Mouse (Mus musculus) ZHBTc4 (cell line): Measurements from ENCODE around the gene Ifih1.

Experiments
- DNase-seq: peaks from one replicate; pipeline ENCODE4 v3.0.0-alpha.2; 2011; ENCODE audit warnings: low read depth, low spot score

Ifih1 gene

DNA sequence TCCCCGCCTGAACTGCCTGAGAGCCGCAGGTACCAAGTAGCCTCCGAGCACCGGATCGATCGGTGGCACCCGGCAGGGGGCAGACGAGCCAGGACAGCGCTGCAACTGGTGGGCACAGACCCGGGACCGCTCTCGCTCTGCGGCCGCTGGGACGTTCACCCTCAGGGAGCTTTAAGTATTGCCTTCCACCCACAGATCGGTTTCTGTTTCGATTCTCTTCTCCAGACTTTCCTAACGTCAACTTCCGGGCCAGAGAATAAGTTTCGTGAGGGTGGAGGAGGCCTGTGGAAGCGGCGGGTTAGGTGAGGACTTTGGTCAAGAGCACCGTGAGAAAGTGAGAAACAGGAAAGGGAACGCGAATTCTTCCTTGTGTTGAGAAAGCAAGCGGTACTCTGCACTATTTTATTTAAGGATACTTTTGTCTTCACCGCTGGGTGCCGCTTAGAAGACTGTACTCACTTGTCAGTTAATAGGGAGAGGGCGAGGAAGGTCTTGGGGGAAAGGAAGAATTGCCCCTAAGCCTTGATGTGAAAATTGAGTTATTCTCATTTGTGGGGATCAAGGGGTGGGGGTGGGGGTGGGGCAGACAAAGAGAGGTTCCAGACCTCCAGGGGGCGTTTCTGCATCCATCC, at the start of gene Ifih1:
Ifih1 (minus strand) TSS at position 242 of the 632 bp plus-strand sequence.
- peak; percentile 46 for DNase-seq

DNA sequence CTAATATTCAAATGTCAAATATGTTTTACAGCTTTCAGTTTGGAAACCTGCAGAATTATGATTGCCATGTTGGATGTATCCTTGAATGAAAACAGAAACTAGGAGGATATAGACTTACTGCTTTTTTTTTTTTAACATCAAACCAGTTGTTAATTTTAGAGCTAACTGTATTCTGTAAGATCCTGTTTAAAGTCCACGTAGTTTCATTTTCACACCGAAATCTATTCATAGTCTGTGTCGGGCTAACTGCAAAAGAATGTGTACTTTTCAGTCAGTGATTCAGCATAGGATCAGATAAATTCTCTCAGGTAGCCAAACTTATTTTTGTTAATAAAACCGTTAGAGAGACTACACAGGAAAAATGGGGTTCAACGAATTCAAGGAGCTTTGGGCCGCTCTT, 39.9 kb upstream of the Ifih1 start:
- no peak for DNase-seq

DNA sequence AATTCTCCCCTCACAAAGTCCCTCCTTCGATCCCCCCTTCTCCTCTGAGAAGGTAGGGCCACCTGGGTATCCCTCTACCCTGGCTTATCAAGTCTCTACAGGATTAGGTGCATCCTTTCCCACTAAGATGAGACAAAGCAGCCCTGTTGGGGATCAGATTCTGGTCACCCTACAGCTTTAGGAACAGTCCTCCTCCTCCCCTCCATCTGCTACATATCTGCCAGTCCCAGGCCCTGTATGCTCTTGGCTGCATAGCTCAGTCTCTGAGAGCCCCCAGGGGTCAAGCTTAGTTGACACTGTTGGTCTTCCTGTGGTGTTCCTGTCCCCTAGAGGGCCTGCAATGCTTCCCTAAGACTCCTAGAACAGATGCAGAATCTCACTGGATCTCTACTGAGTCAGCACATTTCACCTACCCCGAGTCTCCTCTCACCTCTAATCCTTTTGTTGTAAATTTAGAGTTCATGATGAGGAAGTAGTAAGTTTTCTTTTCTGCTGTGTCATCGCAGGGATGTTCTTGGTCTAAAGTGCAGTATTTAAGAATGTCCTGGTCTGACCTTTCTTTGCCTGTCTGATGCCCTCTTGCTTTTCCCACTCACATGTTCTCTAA, 39.0 kb upstream of the Ifih1 start:
- DNase-seq, result peak; percentile 7

DNA sequence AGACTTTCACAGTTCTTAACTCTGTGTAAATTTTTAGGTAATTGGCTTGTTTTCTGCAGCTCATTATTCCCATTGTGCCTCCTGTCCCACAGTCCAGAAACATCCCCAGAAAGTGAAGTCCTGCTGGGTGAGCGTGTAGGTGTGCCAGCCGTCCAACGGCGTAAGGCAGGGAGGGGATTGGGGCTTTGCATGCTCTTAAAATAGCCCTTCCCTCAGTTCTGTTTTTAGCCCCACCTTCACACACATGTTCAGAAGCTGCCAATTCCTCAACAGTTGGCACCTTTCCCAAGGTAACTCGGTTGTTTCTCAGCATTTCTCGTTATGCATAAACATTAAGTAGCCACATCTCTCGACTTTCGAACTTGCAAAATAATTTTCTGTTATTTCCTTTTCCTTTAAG, 35.6 kb upstream of the Ifih1 start:
- no peak for DNase-seq

DNA sequence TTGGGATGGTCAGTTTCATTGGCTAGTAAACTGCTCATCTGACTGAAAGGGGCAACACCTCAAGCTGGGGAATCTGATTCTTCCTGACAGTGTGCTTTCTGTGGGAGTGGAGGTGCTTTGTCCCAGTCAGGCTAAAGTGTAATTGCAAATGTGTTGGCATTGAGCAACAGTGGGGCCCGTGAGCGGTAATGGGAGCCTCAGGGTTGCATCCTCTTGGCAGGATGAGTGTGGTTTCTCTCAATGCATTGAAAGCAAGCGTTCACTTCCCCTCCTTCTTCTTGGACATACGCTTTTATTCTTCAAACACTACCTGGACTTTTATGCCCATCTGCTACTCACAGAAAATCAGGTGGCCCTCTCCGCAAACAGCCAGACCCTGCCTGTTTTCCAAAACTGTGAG, 26.7 kb upstream of the Ifih1 start:
- no peak for DNase-seq

DNA sequence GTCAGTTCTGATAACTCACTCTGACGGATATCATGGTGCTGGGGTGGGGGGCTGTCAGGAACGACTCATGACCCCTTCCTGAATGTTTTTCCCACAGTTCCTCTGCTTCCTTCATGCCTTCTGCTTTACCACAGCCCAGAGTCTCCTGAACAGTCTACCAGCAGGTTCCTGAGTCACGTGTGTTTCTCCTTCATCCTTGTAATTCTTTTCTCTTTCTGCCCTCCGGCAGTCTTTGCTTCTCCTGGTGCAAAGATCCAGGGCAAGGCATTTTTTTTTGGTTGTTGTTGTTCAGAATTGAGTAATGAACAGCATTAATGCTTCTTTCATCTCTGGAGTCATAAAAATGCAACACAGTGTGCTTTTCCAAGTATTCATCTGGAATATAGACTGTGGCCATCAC, 24.7 kb upstream of the Ifih1 start:
- DNase-seq, result no peak

DNA sequence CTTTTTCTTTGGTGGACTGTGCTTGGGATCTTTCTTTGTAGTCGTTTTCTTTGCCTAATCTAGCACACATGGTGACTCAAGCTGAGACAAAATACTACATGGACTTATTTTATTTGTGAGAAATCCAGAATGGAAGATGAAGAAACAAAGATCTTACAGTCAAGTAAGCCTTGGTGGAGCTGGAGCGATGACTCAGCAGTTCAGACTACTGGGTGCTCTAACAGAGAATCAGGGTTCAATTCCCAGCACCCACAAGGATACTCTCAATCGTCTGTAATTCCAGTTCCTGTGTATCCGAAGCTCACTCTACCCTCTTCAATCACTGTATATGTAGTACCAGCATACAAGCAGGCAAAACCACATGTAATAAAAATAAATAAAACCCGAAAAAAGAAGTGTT, 24.2 kb upstream of the Ifih1 start:
- no peak for DNase-seq

DNA sequence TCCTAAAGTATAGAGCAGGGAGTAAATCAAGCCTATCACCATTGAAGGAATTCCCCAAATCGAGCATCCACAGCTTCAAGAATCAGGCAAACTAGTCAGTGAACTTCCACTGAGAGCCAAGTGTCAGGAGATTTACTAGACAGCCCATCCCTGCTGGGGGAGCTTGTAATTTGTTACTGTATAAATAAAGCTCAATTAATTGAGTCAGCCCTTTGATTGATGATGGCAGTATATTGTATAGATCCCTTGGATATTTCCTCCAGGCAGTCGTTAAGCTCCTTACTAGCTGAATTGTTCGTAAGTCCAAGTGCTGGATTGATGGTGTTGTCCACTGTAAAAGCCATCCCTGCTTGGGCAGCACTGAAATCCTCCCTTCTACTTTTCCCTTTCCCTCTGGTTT, 23.8 kb upstream of the Ifih1 start:
- DNase-seq, result no peak

DNA sequence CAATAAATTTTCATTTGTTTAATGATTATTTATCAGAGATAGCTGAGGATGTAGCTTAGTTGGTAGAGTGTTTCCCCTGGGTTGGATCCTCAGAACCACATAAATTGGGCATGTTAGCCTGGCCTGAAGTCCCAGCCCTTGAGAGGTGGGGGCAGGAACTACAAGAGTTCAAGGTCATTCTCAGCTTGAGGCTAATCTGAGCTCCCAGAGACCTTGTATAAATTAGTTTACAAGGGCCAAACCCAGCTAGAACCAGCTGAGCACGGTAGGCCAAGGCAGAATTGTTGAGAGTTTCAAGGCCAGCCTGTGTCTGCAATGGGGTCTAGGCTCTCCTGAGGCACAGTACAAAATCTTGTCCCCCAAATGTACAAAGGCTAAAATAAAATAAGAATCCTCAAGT, 19.5 kb upstream of the Ifih1 start:
- DNase-seq, result peak; percentile 64

DNA sequence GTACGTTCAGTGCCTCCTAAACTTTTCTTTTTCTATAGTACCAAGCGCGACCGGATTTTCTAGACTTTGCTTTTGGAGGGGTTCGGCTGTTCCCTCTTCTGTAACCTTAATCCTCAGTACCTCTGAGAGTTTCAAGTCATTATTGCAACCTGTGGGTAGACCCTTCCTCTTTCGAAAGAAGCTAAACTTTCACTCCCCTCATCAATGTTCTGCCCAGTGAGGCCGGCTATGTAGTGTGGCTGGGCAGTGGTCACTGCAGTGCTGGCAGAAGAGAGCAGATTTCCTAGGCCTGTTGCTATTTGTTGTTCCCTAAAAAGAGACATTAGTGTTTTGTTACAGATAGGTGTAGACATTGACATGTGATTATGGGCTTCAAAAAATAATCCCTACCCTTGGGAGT, 18.8 kb upstream of the Ifih1 start:
- no peak for DNase-seq

DNA sequence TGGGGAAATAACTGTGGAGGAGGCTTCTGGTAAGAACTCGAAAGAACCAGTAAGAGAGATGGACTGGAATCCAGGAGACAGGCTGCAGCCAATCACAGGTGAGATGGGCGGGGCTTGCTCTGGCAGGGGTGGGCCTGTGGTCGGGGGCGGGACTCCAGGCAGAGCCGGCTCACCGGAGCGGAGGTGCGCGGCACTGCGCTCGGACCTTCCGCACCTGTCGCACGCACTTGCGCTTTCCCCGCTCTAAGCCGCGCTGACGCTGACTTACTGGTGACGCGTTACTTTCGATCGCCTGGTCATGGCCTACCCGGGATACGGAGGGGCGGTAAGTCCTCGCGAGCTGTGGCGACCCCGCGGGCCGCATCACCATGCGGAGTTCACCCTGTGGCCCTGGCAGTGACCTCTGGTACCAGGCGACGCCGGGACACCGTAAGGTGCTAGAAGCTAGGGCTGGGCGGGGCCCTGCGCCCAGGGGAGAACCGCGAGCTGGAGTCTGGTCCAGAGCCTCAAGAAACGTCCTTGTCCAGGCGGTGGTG, 18.1 kb upstream of the Ifih1 start, which contains the start of gene Gca:
Gca (plus strand) TSS at position 151 of the 536 bp plus-strand sequence.
- peak; percentile 95 for DNase-seq

DNA sequence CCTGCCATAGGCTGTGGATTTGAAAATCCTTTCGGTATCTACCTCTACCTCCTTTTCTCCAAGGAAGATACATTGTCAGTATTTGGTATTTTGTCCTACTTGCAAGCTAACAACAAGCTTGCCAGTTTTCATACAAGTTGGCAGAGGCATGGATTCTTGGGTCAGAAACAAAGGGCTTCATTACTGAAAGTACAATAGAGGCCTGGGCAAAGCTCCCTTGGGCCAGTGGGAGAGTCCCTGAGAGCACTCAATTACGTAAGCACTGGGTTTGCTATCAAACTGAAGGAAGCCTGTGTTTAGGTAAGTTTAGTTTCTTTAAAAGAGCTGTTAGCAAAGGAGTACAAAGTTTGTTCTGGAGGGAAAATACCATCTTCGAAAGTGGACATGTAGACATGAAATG, 16.5 kb upstream of the Ifih1 start:
- DNase-seq, result no peak

DNA sequence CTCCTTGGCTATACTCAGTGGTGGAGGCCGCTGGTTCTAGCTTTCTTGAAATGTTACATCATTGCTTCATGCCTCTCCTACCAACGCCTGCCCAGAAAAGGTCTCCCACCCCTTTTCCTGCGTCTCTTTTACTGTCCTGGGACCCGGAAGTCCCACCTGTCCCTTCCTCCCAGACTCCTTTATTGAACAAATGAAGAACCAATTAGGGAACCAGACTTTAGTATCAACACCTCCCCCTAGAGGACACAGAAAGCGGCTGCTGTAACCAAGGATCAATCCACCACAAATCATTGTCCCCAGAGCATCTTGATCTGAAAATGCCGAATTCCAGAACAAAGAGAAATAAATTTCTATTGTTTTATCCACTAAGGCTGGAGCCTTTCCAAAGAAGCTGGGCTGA, 14.5 kb upstream of the Ifih1 start:
- DNase-seq, result peak; percentile 54

DNA sequence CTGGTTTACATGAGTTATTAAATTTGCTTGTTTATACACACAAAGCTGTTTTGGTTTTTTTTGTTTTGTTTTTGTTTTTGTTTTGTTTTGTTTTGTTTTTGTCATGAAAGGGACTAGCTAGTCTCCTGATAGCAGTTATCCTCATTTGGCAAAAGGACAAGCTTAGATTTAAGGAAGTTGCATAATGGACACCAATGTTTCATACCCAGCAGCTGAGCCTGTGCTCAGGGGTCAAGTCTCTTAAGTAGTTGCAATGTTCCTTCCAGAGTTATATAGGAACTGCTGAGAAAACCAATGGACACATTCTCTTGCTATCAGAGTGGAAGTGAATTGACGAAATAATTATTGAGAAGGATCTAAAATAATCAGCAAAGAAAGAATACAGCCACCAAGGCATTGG, 10.0 kb upstream of the Ifih1 start:
- no peak for DNase-seq

DNA sequence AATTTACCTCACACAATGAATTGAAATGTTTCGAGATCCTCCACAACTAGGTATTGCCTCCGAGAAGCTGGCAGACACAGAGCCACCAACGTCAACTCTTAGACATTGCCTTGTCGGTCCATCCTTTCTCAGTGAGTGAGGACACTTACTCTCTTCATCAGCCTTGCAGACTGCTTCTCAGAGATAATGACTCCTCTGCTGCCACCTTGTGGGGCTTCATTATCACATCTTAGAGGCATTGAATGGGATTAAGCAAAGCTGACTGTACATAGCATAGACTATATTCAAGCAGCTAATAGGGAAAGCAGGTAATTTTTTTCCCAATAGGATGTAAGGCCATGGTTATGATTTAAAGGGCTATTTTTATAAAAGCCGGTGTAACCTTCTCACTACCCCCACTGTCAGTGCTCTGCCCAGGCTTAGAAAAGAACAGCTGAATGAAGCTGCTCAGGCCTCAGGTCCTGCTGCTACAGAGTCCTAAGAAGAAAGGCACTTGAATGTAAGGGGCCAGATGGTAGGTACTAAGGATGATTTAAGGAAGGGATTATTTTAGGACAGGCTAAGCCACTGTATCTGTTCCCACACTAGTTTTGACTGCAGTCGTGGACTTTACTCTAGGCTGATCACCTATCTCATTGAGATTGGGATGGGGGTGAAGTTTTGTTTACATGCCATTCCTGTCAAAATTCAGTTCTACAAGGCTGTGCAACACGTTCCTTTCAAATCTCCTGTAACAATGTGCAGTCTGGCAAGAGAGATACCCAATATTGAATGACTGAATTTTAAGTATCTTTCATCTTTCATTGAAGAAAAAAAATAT, 8.7 kb upstream of the Ifih1 start:
- peak; percentile 60 for DNase-seq

DNA sequence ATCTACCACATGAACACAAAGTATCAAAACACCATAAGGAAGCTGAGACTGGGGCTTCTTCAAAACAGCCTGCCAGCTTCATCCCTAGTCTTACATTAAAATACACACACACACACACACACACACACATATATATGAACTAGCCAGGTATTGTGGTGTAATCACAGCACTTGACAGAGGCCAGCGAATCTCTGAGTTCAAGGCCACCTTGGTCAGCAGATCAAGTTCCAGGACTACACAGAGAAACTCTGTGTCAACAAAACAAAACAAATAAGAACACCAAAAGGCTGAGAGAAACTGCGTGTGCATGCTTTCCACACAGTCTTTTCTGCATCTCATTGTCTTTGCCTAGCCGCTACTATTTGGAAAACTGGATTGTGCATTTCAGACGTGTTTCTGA, 6.4 kb upstream of the Ifih1 start:
- no peak for DNase-seq

DNA sequence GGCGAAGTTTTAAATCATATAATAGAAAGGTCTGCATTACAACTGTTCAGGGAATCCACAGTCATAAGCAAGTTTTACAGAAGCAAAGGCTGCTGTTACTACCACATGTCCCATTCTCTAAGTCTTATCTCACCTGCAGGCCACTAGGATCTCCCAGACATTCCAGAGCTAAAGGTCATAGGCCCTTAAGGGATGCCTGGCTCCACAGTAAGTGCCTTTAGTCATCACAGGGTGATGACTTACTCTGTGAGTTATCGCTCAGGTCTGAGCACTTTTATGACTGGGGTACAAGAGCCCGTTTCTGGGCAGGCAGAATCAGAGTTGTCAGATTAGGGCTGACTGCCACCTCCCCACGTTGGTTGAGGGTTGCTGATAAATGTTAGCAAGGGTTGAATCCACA, 5.8 kb upstream of the Ifih1 start:
- DNase-seq, result no peak

DNA sequence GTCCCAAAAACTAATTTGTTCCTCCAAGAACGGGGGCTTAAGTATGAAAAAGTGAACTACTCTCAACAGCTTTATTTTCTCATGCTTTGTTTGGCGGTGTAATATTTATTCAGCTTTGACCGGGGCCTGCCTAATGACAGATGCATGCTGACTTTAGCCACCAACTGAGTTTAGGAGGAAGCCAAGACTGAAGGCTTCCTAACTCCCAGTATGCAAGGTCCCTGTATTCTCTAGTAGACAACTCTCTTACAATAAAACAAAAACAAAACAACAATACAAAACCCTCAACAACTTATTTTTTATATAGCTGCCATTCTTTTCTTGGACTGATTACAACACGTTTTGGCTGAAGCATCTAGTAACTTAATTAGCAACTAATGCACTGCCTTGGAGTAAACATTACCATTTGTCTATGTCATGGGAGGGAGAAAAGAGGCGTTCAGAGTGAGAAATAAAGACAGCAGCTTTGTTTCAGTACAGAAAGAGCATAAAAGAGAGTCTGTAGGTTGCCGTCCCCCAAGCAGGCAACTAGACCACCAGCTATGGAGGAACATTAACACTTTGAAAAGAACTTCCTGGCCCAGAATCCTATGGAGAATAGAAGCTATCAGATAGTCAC, 725 bp upstream of the Ifih1 start:
- no peak for DNase-seq

DNA sequence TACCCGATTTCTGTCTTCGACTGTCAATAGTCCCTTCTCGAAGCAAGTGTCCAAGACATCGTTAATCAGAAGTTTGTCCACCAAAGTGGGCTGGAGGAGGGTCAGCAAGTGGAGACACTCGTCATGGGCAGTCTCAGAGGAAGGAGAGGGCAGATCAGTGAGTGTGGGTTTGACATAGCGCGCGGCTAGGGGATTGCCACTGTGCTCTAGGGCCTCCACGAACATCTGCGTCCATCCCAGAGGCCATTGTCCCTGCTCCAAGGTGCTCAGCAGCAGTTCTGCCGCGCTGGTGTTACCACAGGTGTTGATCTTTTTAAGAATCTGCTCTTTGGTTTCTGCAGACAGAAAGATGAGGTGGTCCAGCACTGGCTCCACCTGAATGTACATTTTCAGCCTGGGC, 580 bp downstream of the Ifih1 start:
- no peak for DNase-seq

DNA sequence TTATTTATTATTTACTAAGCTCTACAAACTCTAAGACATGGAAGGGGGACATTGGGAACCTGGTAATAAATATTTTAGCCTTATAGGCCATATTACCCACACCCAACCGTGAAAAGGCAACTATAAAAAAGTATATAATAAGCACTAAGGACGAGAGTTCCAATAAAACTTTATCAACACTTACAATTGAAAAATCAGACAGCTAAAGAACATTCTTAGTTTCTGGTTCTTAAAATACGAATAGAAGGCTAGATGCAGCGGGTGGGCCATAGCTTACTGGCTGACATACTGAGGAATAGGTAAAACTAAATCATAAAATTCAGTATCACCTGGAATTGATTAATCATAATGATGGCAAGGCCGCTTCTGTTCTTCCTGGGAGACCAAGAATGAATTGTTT, 1.2 kb downstream of the Ifih1 start:
- DNase-seq, result no peak

DNA sequence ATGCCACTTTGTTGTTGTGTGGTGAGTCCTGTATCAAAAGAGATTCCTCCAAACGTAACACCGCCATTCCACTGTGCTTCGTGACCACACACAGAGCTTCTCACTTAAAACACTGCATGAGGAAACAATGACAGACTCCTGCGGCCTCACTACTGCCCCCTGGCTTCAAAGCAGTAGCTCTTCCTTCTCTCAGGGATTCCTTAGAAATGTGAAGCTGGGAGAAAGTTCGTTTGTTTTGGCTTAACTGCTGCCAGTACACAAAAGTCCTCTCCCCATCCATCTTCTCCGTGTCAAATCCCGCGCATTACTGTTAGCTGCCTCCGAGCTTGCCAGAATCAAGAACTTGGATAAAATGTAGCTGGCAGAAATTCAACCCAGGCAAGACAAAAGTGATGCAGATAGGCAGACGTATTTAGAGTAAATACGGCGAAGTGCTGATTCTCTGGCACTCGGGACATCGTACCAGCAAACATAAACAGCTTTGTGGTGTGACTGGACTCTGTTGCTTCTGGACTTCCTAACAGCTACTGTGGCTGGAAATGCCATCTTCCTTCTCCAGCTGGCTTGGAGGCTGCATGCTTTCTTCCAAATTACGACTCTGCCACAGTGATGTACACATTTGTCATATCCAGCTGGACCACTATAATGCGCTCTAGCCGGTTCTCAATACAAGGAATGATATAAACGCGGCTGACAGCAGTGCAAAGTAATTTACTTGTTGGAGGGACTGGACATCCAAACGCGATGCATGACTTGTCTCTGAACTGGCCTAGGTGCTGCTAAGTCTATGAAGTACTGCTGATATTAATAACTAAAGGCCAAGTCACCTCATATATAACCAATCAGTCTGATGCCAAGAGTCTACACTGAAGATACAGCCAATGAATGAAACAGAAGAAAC, 2.4 kb downstream of the Ifih1 start:
- peak; percentile 70 for DNase-seq
